ENCODE assay signal across 8 mouse cellular contexts in genomic region chr12:117427431-117427830, GRCm38 (mm10).
A peak's percentile ranks its signal among the peaks of the same experiment; 100 is the strongest.
DNase-seq lines count a peak whose midpoint lies in the region; ATAC-seq lines count a peak whose summit lies in the region.

No protein-coding gene starts in this region.

- H3K36me3 ChIP-seq in heart, embryonic 11.5 days (ENCODE audit: control insufficient read depth, insufficient read depth, low read length) = no peaks in the 10 kb centered on the region
- no peaks in the 10 kb centered on the region for H3K36me3 ChIP-seq in hindbrain, embryonic 11.5 days (ENCODE audit: control insufficient read depth, insufficient read depth, low read length)
- H3K36me3 ChIP-seq in midbrain, embryonic 15.5 days (replicated peaks) = no peaks in the 10 kb centered on the region

- no peak overlapping the region for H3K9ac ChIP-seq in heart, embryonic 11.5 days (ENCODE audit: low read depth, low read length)
- no peak overlapping the region for H3K9ac ChIP-seq in hindbrain, embryonic 11.5 days (ENCODE audit: low read depth, low read length)
- H3K9ac ChIP-seq in midbrain, embryonic 15.5 days = no peak overlapping the region

- no peak overlapping the region for H3K27ac ChIP-seq in heart, embryonic 11.5 days (ENCODE audit: low read depth, low read length)
- H3K27ac ChIP-seq in hindbrain, embryonic 11.5 days (ENCODE audit: low read depth, low read length) = no peak overlapping the region
- no peak overlapping the region for H3K27ac ChIP-seq in midbrain, embryonic 15.5 days

- intact Hi-C loops in left cerebral cortex, postnatal 4 days (cut with DNase I) = no loop called here

- H3K4me1 ChIP-seq in heart, embryonic 11.5 days (ENCODE audit: control insufficient read depth, insufficient read depth, low read length) = peaks cover 2% of the 10 kb centered on the region; the same call in 1 of the 2 replicates
- no peaks in the 10 kb centered on the region for H3K4me1 ChIP-seq in hindbrain, embryonic 11.5 days (replicated peaks; ENCODE audit: control insufficient read depth, insufficient read depth, low read length)
- 0 out of 2 replicates have a peak, but pooled peaks cover 6% of the 10 kb centered on the region for H3K4me1 ChIP-seq in midbrain, embryonic 15.5 days

- 32% methylated on average over 1 of the region's 1 CpGs for WGBS in heart, embryonic 11.5 days (ENCODE audit: insufficient replicate concordance)
- WGBS in hindbrain, embryonic 11.5 days = 33% methylated on average over 1 of the region's 1 CpGs
- 45% methylated on average over 1 of the region's 1 CpGs for WGBS in midbrain, embryonic 15.5 days

- ATAC-seq in heart, embryonic 11.5 days (replicated peaks; ENCODE audit: insufficient number of reproducible peaks, low FRiP score, low TSS enrichment) = no peak
- 0 out of 2 replicates have a peak, but pooled peaks have one; percentile 47 for ATAC-seq in hindbrain, embryonic 11.5 days (ENCODE audit: low FRiP score)
- peak; percentile 67; the same call in 1 of the 2 replicates for ATAC-seq in midbrain, embryonic 15.5 days (replicated peaks)

- DNase-seq in heart, adult 18-20 months = peak; percentile 46 to 75
- peak; percentile 38 for DNase-seq in NIH3T3 (ENCODE audit: low read depth)
- DNase-seq in embryo, embryonic 10 days (ENCODE audit: low spot score) = peak; percentile 81
- DNase-seq in hindbrain, embryonic 11.5 days (ENCODE audit: low spot score) = peak; percentile 76
- DNase-seq in left cerebral cortex, postnatal 4 days = peak; percentile 41
- DNase-seq in telencephalon, adult 2 months (ENCODE audit: low read depth, low spot score) = peak; percentile 40

- no peaks in the 10 kb centered on the region for H3K27me3 ChIP-seq in heart, embryonic 11.5 days (ENCODE audit: control insufficient read depth, insufficient read depth, low read length)
- no peaks in the 10 kb centered on the region for H3K27me3 ChIP-seq in hindbrain, embryonic 11.5 days (ENCODE audit: control insufficient read depth, insufficient read depth, low read length)
- H3K27me3 ChIP-seq in midbrain, embryonic 15.5 days (replicated peaks) = no peaks in the 10 kb centered on the region

- H3K4me2 ChIP-seq in heart, embryonic 11.5 days = no peak overlapping the region
- no peak overlapping the region for H3K4me2 ChIP-seq in hindbrain, embryonic 11.5 days (replicated peaks; ENCODE audit: low read depth, low read length)
- H3K4me2 ChIP-seq in midbrain, embryonic 15.5 days = no peak overlapping the region

- H3K4me3 ChIP-seq in heart, embryonic 11.5 days (ENCODE audit: low read depth, low read length) = no peak overlapping the region
- H3K4me3 ChIP-seq in hindbrain, embryonic 11.5 days (ENCODE audit: low read depth, low read length) = no peak overlapping the region
- H3K4me3 ChIP-seq in midbrain, embryonic 15.5 days = no peak overlapping the region

- no peaks in the 10 kb centered on the region for H3K9me3 ChIP-seq in heart, embryonic 11.5 days (replicated peaks; ENCODE audit: control insufficient read depth, low read length)
- H3K9me3 ChIP-seq in hindbrain, embryonic 11.5 days (ENCODE audit: control insufficient read depth, low read length) = no peaks in the 10 kb centered on the region
- no peaks in the 10 kb centered on the region for H3K9me3 ChIP-seq in midbrain, embryonic 15.5 days
